Mouse (Mus musculus): Measurements from ENCODE around the gene Unc93a2.
"Not testable (repeated sequence)": the region's sequence is repeated elsewhere in the genome, so short reads cannot be mapped to it uniquely, and the experiment has no call there.

DNA sequence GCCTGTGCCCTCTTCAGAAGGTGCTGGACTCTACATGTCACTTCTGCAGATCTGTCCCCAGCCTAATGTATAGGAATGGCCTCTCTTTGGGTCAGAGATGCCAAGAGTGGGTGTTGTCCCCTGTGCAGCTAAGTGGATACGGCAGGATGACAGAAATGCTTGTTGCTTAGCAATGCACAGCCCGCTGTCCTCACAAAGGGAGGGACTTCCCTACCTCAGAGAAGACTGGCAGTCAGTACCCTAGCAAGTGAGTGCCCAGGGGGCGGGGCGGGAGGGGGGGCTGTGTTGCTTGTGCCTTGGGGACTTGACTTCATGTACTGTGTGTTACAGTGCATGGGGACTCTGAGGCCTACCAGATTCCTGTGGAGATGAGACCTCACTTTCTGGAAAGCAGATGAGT lies 25.5 kb downstream of the Unc93a2 start:
- TF ChIP-seq POLR2A, CTCF (IDR thresholded peaks at IDR 0.05; ENCODE audit: extremely low read depth, insufficient read depth, low read length): not testable (repeated sequence)

All from cortical plate, adult 2 months (tissue).